Mouse (Mus musculus): ENCODE measurements around the gene Gm21454. TPM values are rescaled to one million over a fixed set of nuclear protein-coding genes. Genes with fewer than 3 reads are reported as not detected.
"Not testable (repeated sequence)": the region's sequence is repeated elsewhere in the genome, so short reads cannot be mapped to it uniquely, and the experiment has no call there.

Gene Gm21454
- polyA plus RNA-seq (2016; fragmentation: Nextera tagmentation; extraction: Ambion mirVana), result not detected in 2 replicates

- H3K36me3 ChIP-seq; H3K9me3 ChIP-seq; H3K27me3 ChIP-seq (ENCODE audit: insufficient read depth, poor library complexity, severe bottlenecking); DNase-seq (ENCODE audit: low spot score); H3K4me3 ChIP-seq; H3K4me1 ChIP-seq (replicated peaks); H3K27ac ChIP-seq: not testable (repeated sequence)
Measured at GRCm38 (mm10) chrY:13252091-13252490, at the start of gene Gm21454, which contains the start of gene Gm21440. TSS of gene Gm21454 (plus strand) at chrY:13252442. TSS of gene Gm21440 (plus strand) at chrY:13252391.

- not testable (repeated sequence) for H3K9me3 ChIP-seq; DNase-seq (ENCODE audit: low spot score); H3K27ac ChIP-seq; H3K36me3 ChIP-seq; H3K4me1 ChIP-seq (replicated peaks); H3K4me3 ChIP-seq; H3K27me3 ChIP-seq (ENCODE audit: insufficient read depth, poor library complexity, severe bottlenecking)
- WGBS, result no CpG with 5 or more reads among the region's 3 CpGs
Measured at GRCm38 (mm10) chrY:13223828-13224227, 28.4 kb upstream of the Gm21454 start, which contains the start of gene Gm21828. TSS of gene Gm21828 (minus strand) at chrY:13223928.

DNA sequence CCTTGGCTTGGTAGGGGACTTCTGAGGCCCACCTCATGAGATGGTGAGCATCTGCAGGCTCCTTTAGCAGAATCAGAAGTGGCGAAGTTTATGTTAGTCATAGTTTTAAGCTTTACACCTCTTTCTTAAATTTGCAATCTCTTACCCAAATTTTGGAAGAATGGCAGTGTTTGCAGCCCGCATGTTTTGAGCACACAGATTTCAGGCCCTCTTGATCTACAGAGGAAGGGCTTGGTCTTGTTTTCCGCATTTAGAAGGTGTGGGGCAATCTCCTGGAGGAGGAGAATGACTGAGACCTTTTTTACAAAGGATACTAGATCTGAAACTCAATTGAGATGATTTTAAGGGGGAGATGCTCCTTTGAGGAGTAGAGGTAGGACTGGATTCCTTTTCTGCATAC is 96.7 kb downstream of the Gm21454 start, which contains the start of gene Gm21725:
Gene Gm21725, minus strand, starts transcription at position 101 of the 400 bp plus-strand sequence.
- H3K27me3 ChIP-seq (ENCODE audit: insufficient read depth, poor library complexity, severe bottlenecking); H3K36me3 ChIP-seq; H3K27ac ChIP-seq; DNase-seq (ENCODE audit: low spot score); H3K4me1 ChIP-seq (replicated peaks); H3K4me3 ChIP-seq; H3K9me3 ChIP-seq: not testable (repeated sequence)
- WGBS, result no CpG with 5 or more reads among the region's 3 CpGs

Other genes starting within 250 kb of the Gm21454 start
- gene Gm20807, start 209.6 kb upstream of the Gm21454 start, polyA plus RNA-seq (2016; fragmentation: Nextera tagmentation; extraction: Ambion mirVana), result not detected in 2 replicates
- gene Gm21891, start 119.0 kb upstream of the Gm21454 start, polyA plus RNA-seq (2016; fragmentation: Nextera tagmentation; extraction: Ambion mirVana), result not detected in 2 replicates
- gene Gm21425, start 90.5 kb upstream of the Gm21454 start, polyA plus RNA-seq (2016; fragmentation: Nextera tagmentation; extraction: Ambion mirVana), result not detected in 2 replicates
- not detected in 2 replicates for gene Gm21828, start 28.5 kb upstream of the Gm21454 start, polyA plus RNA-seq (2016; fragmentation: Nextera tagmentation; extraction: Ambion mirVana)
- gene Gm21440, start 51 bp upstream of the Gm21454 start, polyA plus RNA-seq (2016; fragmentation: Nextera tagmentation; extraction: Ambion mirVana), result not detected in 2 replicates
- not detected in 2 replicates for gene Gm21725, start 96.6 kb downstream of the Gm21454 start, polyA plus RNA-seq (2016; fragmentation: Nextera tagmentation; extraction: Ambion mirVana)
- gene Gm21866, start 213.1 kb downstream of the Gm21454 start, polyA plus RNA-seq (2016; fragmentation: Nextera tagmentation; extraction: Ambion mirVana), result not detected in 2 replicates
- not detected in 2 replicates for gene Gm20773, start 241.6 kb downstream of the Gm21454 start, polyA plus RNA-seq (2016; fragmentation: Nextera tagmentation; extraction: Ambion mirVana)